Mouse (Mus musculus) heart, embryonic 13.5 days (tissue): Measurements from ENCODE around the gene Slc35b1. TPM values are rescaled to one million over a fixed set of nuclear protein-coding genes. Genes with fewer than 3 reads are reported as not detected.
"Not testable (repeated sequence)": the region's sequence is repeated elsewhere in the genome, so short reads cannot be mapped to it uniquely, and the experiment has no call there.

Source experiments
- ATAC-seq: fragments of 200-750 bp; cut with Nextera tagmentation; 2 replicates; pipeline ENCODE4 v1.8.0; 2017; ENCODE audit warnings: moderate TSS enrichment; ENCODE audit not compliant: insufficient number of reproducible peaks, low FRiP score, low TSS enrichment; ENCODE audit errors: extremely low read depth
- H3K27ac ChIP-seq: fragments of 300-500 bp; sonication (generic); replicated peaks from 2 replicates; pipeline ENCODE4 v1.5.1; 2015; ENCODE audit warnings: moderate library complexity, mild to moderate bottlenecking, inconsistent platforms
- H3K27me3 ChIP-seq: fragments of 300-500 bp; sonication (generic); replicated peaks from 2 replicates; pipeline ENCODE4 v1.6.1; 2015; ENCODE audit warnings: mild to moderate bottlenecking, inconsistent platforms
- H3K36me3 ChIP-seq: fragments of 300-500 bp; sonication (generic); 2 replicates; pipeline ENCODE4 v1.6.1; 2015; ENCODE audit warnings: mild to moderate bottlenecking, inconsistent platforms
- H3K4me1 ChIP-seq: fragments of 300-500 bp; sonication (generic); 2 replicates; pipeline ENCODE4 v1.6.1; 2015; ENCODE audit warnings: inconsistent platforms
- H3K4me2 ChIP-seq: fragments of 300-500 bp; sonication (generic); 2 replicates; pipeline ENCODE4 v1.6.1; 2015; ENCODE audit warnings: inconsistent platforms, mild to moderate bottlenecking, moderate library complexity
- H3K4me3 ChIP-seq: fragments of 300-500 bp; sonication (generic); 2 replicates; pipeline ENCODE4 v1.5.1; 2015; ENCODE audit warnings: moderate library complexity, mild to moderate bottlenecking, inconsistent platforms
- H3K9ac ChIP-seq: fragments of 300-500 bp; sonication (generic); 2 replicates; pipeline ENCODE4 v1.6.1; 2015; ENCODE audit warnings: inconsistent platforms, mild to moderate bottlenecking, moderate library complexity
- H3K9me3 ChIP-seq: fragments of 300-500 bp; sonication (generic); 2 replicates; pipeline ENCODE4 v1.6.1; 2016; ENCODE audit warnings: inconsistent platforms
- WGBS: fragments of 180-500 bp; shearing (Covaris S2); methylation state at CpG from one replicate; pipeline ENCODE4 v1.1.7; 2015; ENCODE audit warnings: mixed read lengths; 5-methylcytosine and 5-hydroxymethylcytosine counted together
- polyA plus RNA-seq: library from polyadenylated mRNA; unstranded; fragments of >200 nt; fragmentation: Nextera tagmentation; extraction: Ambion mirVana; gene quantifications from 2 replicates; pipeline ENCODE4 v1.2.1, GENCODE M21; 2015

The Slc35b1 gene
- polyA plus RNA-seq, 1 experiment from 2014 or later: 77.2 TPM

GRCm38 (mm10) chr11:95396548-95396947 lies 12.1 kb downstream of the Slc35b1 start:
- WGBS: 55% methylated on average over 1 of the region's 1 CpGs

GRCm38 (mm10) chr11:95397843-95398835 lies 13.6 kb downstream of the Slc35b1 start:
- no peak overlapping the region for H3K27ac ChIP-seq
- ATAC-seq: no peak
- peaks cover 13% of the 10 kb centered on the region; the same call in 1 of the 2 replicates for H3K27me3 ChIP-seq
- 52% methylated on average over 14 of the region's 14 CpGs for WGBS
- H3K4me3 ChIP-seq: 0 out of 2 replicates have a peak overlapping the region, but pooled peaks have one; percentile 5
- peak overlapping the region; percentile 15; the same call in 1 of the 2 replicates for H3K9ac ChIP-seq
- no peaks in the 10 kb centered on the region for H3K36me3 ChIP-seq
- peaks cover 13% of the 10 kb centered on the region for H3K4me1 ChIP-seq
- no peaks in the 10 kb centered on the region for H3K9me3 ChIP-seq
- H3K4me2 ChIP-seq: peak overlapping the region; percentile 30

More at GRCm38 (mm10) chr11:95396548-95396947, 12.1 kb downstream of the Slc35b1 start:
- Histone ChIP-seq H3K36me3 (peaks cover 8% of the 10 kb centered on the region), H3K27ac (no peak overlapping the region), H3K4me3 (no peak overlapping the region), H3K27me3 (peaks cover 13% of the 10 kb centered on the region; the same call in 1 of the 2 replicates), H3K9ac (no peak overlapping the region), H3K9me3 (no peaks in the 10 kb centered on the region), H3K4me2 (no peak overlapping the region), H3K4me1 (no peaks in the 10 kb centered on the region)
- ATAC-seq: no peak

GRCm38 (mm10) chr11:95399520-95400020 lies 15.1 kb downstream of the Slc35b1 start:
- Histone ChIP-seq H3K4me2 (no peak overlapping the region), H3K36me3 (no peaks in the 10 kb centered on the region), H3K27me3 (peaks cover 13% of the 10 kb centered on the region; the same call in 1 of the 2 replicates), H3K4me3 (no peak overlapping the region), H3K27ac (no peak overlapping the region), H3K4me1 (peaks cover 22% of the 10 kb centered on the region), H3K9ac (no peak overlapping the region), H3K9me3 (no peaks in the 10 kb centered on the region)
- ATAC-seq: no peak
- WGBS: 75% methylated on average over 13 of the region's 13 CpGs

GRCm38 (mm10) chr11:95401568-95401967 lies 17.1 kb downstream of the Slc35b1 start:
- H3K27me3 ChIP-seq: peaks cover 13% of the 10 kb centered on the region; the same call in 1 of the 2 replicates
- H3K9ac ChIP-seq: no peak overlapping the region
- H3K4me2 ChIP-seq: no peak overlapping the region
- no peaks in the 10 kb centered on the region for H3K9me3 ChIP-seq
- H3K36me3 ChIP-seq: no peaks in the 10 kb centered on the region
- peaks cover 22% of the 10 kb centered on the region for H3K4me1 ChIP-seq
- no peak for ATAC-seq
- H3K27ac ChIP-seq: no peak overlapping the region
- no peak overlapping the region for H3K4me3 ChIP-seq
- WGBS: 77% methylated on average over 5 of the region's 5 CpGs

- peak overlapping the region; percentile 39 for H3K4me2 ChIP-seq
Measured at GRCm38 (mm10) chr11:95402196-95402595, 17.7 kb downstream of the Slc35b1 start.

GRCm38 (mm10) chr11:95402658-95403101 lies 18.2 kb downstream of the Slc35b1 start:
- H3K4me3 ChIP-seq: no peak overlapping the region
- 8% methylated on average over 8 of the region's 8 CpGs for WGBS
- peak overlapping the region; percentile 17; the same call in 1 of the 2 replicates for H3K9ac ChIP-seq
- ATAC-seq: no peak
- no peaks in the 10 kb centered on the region for H3K36me3 ChIP-seq
- peaks cover 22% of the 10 kb centered on the region for H3K4me1 ChIP-seq
- peak overlapping the region; percentile 80 for H3K27ac ChIP-seq
- H3K9me3 ChIP-seq: no peaks in the 10 kb centered on the region
- H3K27me3 ChIP-seq: peaks cover 13% of the 10 kb centered on the region; the same call in 1 of the 2 replicates
- peak overlapping the region; percentile 39 for H3K4me2 ChIP-seq

More at GRCm38 (mm10) chr11:95402196-95402595, 17.7 kb downstream of the Slc35b1 start:
- Histone ChIP-seq H3K4me3 (no peak overlapping the region), H3K4me1 (peaks cover 22% of the 10 kb centered on the region), H3K9ac (no peak overlapping the region; the same call in 1 of the 2 replicates), H3K9me3 (no peaks in the 10 kb centered on the region), H3K27me3 (peaks cover 13% of the 10 kb centered on the region; the same call in 1 of the 2 replicates), H3K36me3 (no peaks in the 10 kb centered on the region), H3K27ac (peak overlapping the region; percentile 80)
- WGBS: 22% methylated on average over 5 of the region's 5 CpGs
- no peak for ATAC-seq

GRCm38 (mm10) chr11:95403382-95404340 lies 19.2 kb downstream of the Slc35b1 start:
- H3K4me1 ChIP-seq: peaks cover 22% of the 10 kb centered on the region
- WGBS: 70% methylated on average over 16 of the region's 16 CpGs
- no peak for ATAC-seq
- peaks cover 13% of the 10 kb centered on the region; the same call in 1 of the 2 replicates for H3K27me3 ChIP-seq
- H3K27ac ChIP-seq: peak overlapping the region; percentile 80
- H3K9me3 ChIP-seq: no peaks in the 10 kb centered on the region
- no peak overlapping the region for H3K4me2 ChIP-seq
- H3K36me3 ChIP-seq: no peaks in the 10 kb centered on the region
- H3K9ac ChIP-seq: peak overlapping the region; percentile 37; the same call in 1 of the 2 replicates
- no peak overlapping the region for H3K4me3 ChIP-seq

- peaks cover 22% of the 10 kb centered on the region for H3K4me1 ChIP-seq
- H3K4me2 ChIP-seq: no peak overlapping the region
- H3K9me3 ChIP-seq: no peaks in the 10 kb centered on the region
- no peaks in the 10 kb centered on the region for H3K36me3 ChIP-seq
- no peak overlapping the region for H3K4me3 ChIP-seq
- H3K27me3 ChIP-seq: no peaks in the 10 kb centered on the region
- no peak overlapping the region for H3K9ac ChIP-seq
- no peak overlapping the region for H3K27ac ChIP-seq
- 72% methylated on average over 4 of the region's 4 CpGs for WGBS
- no peak for ATAC-seq
Measured at GRCm38 (mm10) chr11:95405771-95406170, 21.3 kb downstream of the Slc35b1 start.

GRCm38 (mm10) chr11:95406398-95406797 lies 21.9 kb downstream of the Slc35b1 start:
- not testable (repeated sequence) for ATAC-seq, H3K36me3 ChIP-seq, H3K9ac ChIP-seq, H3K27me3 ChIP-seq, H3K9me3 ChIP-seq, H3K4me2 ChIP-seq, H3K27ac ChIP-seq, H3K4me3 ChIP-seq
- 79% methylated on average over 5 of the region's 5 CpGs for WGBS
- H3K4me1 ChIP-seq: peaks cover 22% of the 10 kb centered on the region

- H3K4me2 ChIP-seq: no peak overlapping the region
- ATAC-seq: no peak
- no peak overlapping the region for H3K9ac ChIP-seq
- WGBS: 76% methylated on average over 10 of the region's 10 CpGs
- H3K9me3 ChIP-seq: no peaks in the 10 kb centered on the region
- H3K4me1 ChIP-seq: no peaks in the 10 kb centered on the region
- no peak overlapping the region for H3K27ac ChIP-seq
- no peaks in the 10 kb centered on the region for H3K36me3 ChIP-seq
- H3K27me3 ChIP-seq: no peaks in the 10 kb centered on the region
- no peak overlapping the region for H3K4me3 ChIP-seq
Measured at GRCm38 (mm10) chr11:95409450-95410112, 25.1 kb downstream of the Slc35b1 start.
